38 mouse cellular contexts compared by ENCODE assay signal in genomic region chr3:121679443-121679842, GRCm38 (mm10). TPM values are rescaled to one million over a fixed set of nuclear protein-coding genes. Genes with fewer than 3 reads are reported as not detected.
DNase-seq lines count a peak whose midpoint lies in the region; ATAC-seq and TF ChIP-seq lines count a peak whose summit lies in the region.
"Had no signal": no experiment of that assay in that cellular context is flagged by ENCODE, and none has a peak within 500 bp of the region (broad histone marks: within the 10 kb centered on the region; RNA-seq: fewer than 3 reads in every experiment).

No protein-coding gene starts in this region.

- no peak overlapping the region for H3K4me3 ChIP-seq in forebrain, embryonic 10.5 days
- H3K4me3 ChIP-seq in forebrain, embryonic 16.5 days (replicated peaks; ENCODE audit: low read length) = no peak overlapping the region
- no peak overlapping the region for H3K4me3 ChIP-seq in liver, adult 2 months (ENCODE audit: insufficient read depth, low read depth, low read length)
- no peak overlapping the region for H3K4me3 ChIP-seq in liver, embryonic 12.5 days
- no peak overlapping the region for H3K4me3 ChIP-seq in midbrain, embryonic 12.5 days
- no peak overlapping the region for H3K4me3 ChIP-seq in midbrain, embryonic 16.5 days (ENCODE audit: low read depth, low read length)
- H3K4me3 ChIP-seq: erythroblast, embryonic 14.5 days; heart, embryonic 15.5 days; hindbrain, embryonic 12.5 days; limb, embryonic 10.5 days; limb, embryonic 15.5 days; liver, embryonic 15.5 days; neural tube, embryonic 13.5 days had no signal

- no peaks in the 10 kb centered on the region for H3K9me3 ChIP-seq in forebrain, embryonic 10.5 days
- H3K9me3 ChIP-seq in forebrain, embryonic 16.5 days (ENCODE audit: control insufficient read depth, low read length) = no peaks in the 10 kb centered on the region
- no peaks in the 10 kb centered on the region for H3K9me3 ChIP-seq in liver, embryonic 12.5 days (replicated peaks)
- H3K9me3 ChIP-seq in midbrain, embryonic 12.5 days = no peaks in the 10 kb centered on the region
- H3K9me3 ChIP-seq in midbrain, embryonic 16.5 days (replicated peaks; ENCODE audit: control insufficient read depth, low read length, poor library complexity, severe bottlenecking) = no peaks in the 10 kb centered on the region
- H3K9me3 ChIP-seq: G1E; heart, embryonic 15.5 days; hindbrain, embryonic 12.5 days; limb, embryonic 10.5 days; limb, embryonic 15.5 days; liver, embryonic 15.5 days; neural tube, embryonic 13.5 days had no signal

- no peak for ATAC-seq in forebrain, embryonic 16.5 days
- no peak for ATAC-seq in liver, embryonic 12.5 days
- ATAC-seq in midbrain, embryonic 12.5 days (ENCODE audit: low FRiP score, low read depth) = peak; percentile 62
- no peak for ATAC-seq in midbrain, embryonic 16.5 days
- ATAC-seq: forebrain, postnatal 0 days; intestine, embryonic 16.5 days had no signal

- H3K79me2 ChIP-seq in liver, adult 2 months (ENCODE audit: control insufficient read depth, insufficient read depth, low read length) = no peaks in the 10 kb centered on the region

- DNase-seq in forebrain, embryonic 10.5 days (ENCODE audit: extremely low spot score, low spot score) = no peak
- no peak for DNase-seq in liver, adult 2 months (ENCODE audit: extremely low read depth, low read depth, low spot score)
- no peak for DNase-seq in kidney, postnatal 25 days
- DNase-seq: adrenal gland, adult 8-10 months; cerebellum, adult 8-10 months; cerebellum, postnatal 25 days; forebrain, postnatal 0 days; kidney, adult 8-10 months; layer of hippocampus, adult 9-11 months; lung, postnatal 10 days; right cerebral cortex, postnatal 4 days; thymus, adult 18-20 months; thymus, postnatal 25 days had no signal

- H3K9ac ChIP-seq in forebrain, embryonic 16.5 days (replicated peaks; ENCODE audit: low read depth, low read length) = no peak overlapping the region
- no peak overlapping the region for H3K9ac ChIP-seq in liver, adult 2 months (ENCODE audit: low read depth, low read length)
- H3K9ac ChIP-seq in liver, embryonic 12.5 days = no peak overlapping the region
- H3K9ac ChIP-seq in midbrain, embryonic 12.5 days (replicated peaks) = no peak overlapping the region
- H3K9ac ChIP-seq in midbrain, embryonic 16.5 days (ENCODE audit: low read depth, low read length) = no peak overlapping the region
- H3K9ac ChIP-seq: forebrain, postnatal 0 days; heart, embryonic 15.5 days; hindbrain, embryonic 12.5 days; limb, embryonic 15.5 days; liver, embryonic 15.5 days; neural tube, embryonic 13.5 days had no signal

- H3K36me3 ChIP-seq in forebrain, embryonic 10.5 days (replicated peaks) = no peaks in the 10 kb centered on the region
- H3K36me3 ChIP-seq in forebrain, embryonic 16.5 days (ENCODE audit: control insufficient read depth, insufficient read depth) = no peaks in the 10 kb centered on the region
- H3K36me3 ChIP-seq in liver, adult 2 months (ENCODE audit: control insufficient read depth, insufficient read depth, low read length) = no peaks in the 10 kb centered on the region
- H3K36me3 ChIP-seq in liver, embryonic 12.5 days = no peaks in the 10 kb centered on the region
- no peaks in the 10 kb centered on the region for H3K36me3 ChIP-seq in midbrain, embryonic 12.5 days
- H3K36me3 ChIP-seq in midbrain, embryonic 16.5 days (ENCODE audit: control insufficient read depth, insufficient read depth, low read length) = no peaks in the 10 kb centered on the region
- H3K36me3 ChIP-seq: G1E; heart, embryonic 15.5 days; hindbrain, embryonic 12.5 days; limb, embryonic 10.5 days; limb, embryonic 15.5 days; liver, embryonic 15.5 days; neural tube, embryonic 13.5 days had no signal

- TF ChIP-seq POLR2A in liver, adult 2 months (IDR thresholded peaks at IDR 0.05; ENCODE audit: extremely low read depth, insufficient read depth, low read length) = no peak

- H3K4me2 ChIP-seq in forebrain, embryonic 16.5 days (ENCODE audit: low read length) = no peak overlapping the region
- H3K4me2 ChIP-seq in liver, embryonic 12.5 days = no peak overlapping the region
- no peak overlapping the region for H3K4me2 ChIP-seq in midbrain, embryonic 12.5 days (replicated peaks)
- H3K4me2 ChIP-seq in midbrain, embryonic 16.5 days (ENCODE audit: low read length) = no peak overlapping the region
- H3K4me2 ChIP-seq: heart, embryonic 15.5 days; hindbrain, embryonic 12.5 days; limb, embryonic 15.5 days; liver, embryonic 15.5 days; neural tube, embryonic 13.5 days had no signal

- H3K4me1 ChIP-seq in forebrain, embryonic 10.5 days = peaks cover 23% of the 10 kb centered on the region
- no peaks in the 10 kb centered on the region for H3K4me1 ChIP-seq in forebrain, embryonic 16.5 days (replicated peaks; ENCODE audit: control insufficient read depth, insufficient read depth, low read length)
- H3K4me1 ChIP-seq in liver, adult 2 months (ENCODE audit: control insufficient read depth, insufficient read depth, low read length) = peaks cover 26% of the 10 kb centered on the region
- H3K4me1 ChIP-seq in liver, embryonic 12.5 days = no peaks in the 10 kb centered on the region
- peaks cover 9% of the 10 kb centered on the region; the same call in 1 of the 2 replicates for H3K4me1 ChIP-seq in midbrain, embryonic 12.5 days
- no peaks in the 10 kb centered on the region for H3K4me1 ChIP-seq in midbrain, embryonic 16.5 days (ENCODE audit: control insufficient read depth, insufficient read depth, low read length)
- H3K4me1 ChIP-seq: heart, embryonic 15.5 days; hindbrain, embryonic 12.5 days; limb, embryonic 15.5 days; neural tube, embryonic 13.5 days had no signal

- 41% methylated on average over 3 of the region's 3 CpGs for WGBS in forebrain, embryonic 10.5 days
- whole genome bisulfite sequencing in forebrain, embryonic 16.5 days = 21% methylated on average over 3 of the region's 3 CpGs
- WGBS in liver, adult 2 months = 89% methylated on average over 3 of the region's 3 CpGs
- WGBS in liver, embryonic 12.5 days (ENCODE audit: insufficient replicate concordance) = 63% methylated on average over 3 of the region's 3 CpGs
- 15% methylated on average over 3 of the region's 3 CpGs for WGBS in midbrain, embryonic 12.5 days
- 16% methylated on average over 3 of the region's 3 CpGs for WGBS in midbrain, embryonic 16.5 days

- TF ChIP-seq CTCF in liver, adult 2 months (IDR thresholded peaks at IDR 0.05; ENCODE audit: low read depth, low read length) = no peak

- H3K27me3 ChIP-seq in forebrain, embryonic 10.5 days (ENCODE audit: poor library complexity, severe bottlenecking) = no peaks in the 10 kb centered on the region
- H3K27me3 ChIP-seq in forebrain, embryonic 16.5 days (replicated peaks; ENCODE audit: control insufficient read depth, insufficient read depth, low read length) = no peaks in the 10 kb centered on the region
- no peaks in the 10 kb centered on the region for H3K27me3 ChIP-seq in liver, adult 2 months (ENCODE audit: control insufficient read depth, insufficient read depth, low read length)
- peaks cover 4% of the 10 kb centered on the region; the same call in 1 of the 2 replicates for H3K27me3 ChIP-seq in liver, embryonic 12.5 days (replicated peaks)
- H3K27me3 ChIP-seq in midbrain, embryonic 12.5 days = 0 out of 2 replicates have a peak, but pooled peaks cover 3% of the 10 kb centered on the region
- no peaks in the 10 kb centered on the region for H3K27me3 ChIP-seq in midbrain, embryonic 16.5 days (ENCODE audit: control insufficient read depth, insufficient read depth, low read depth, low read length)
- H3K27me3 ChIP-seq: heart, embryonic 15.5 days; hindbrain, embryonic 12.5 days; limb, embryonic 15.5 days; liver, embryonic 15.5 days; neural tube, embryonic 13.5 days had no signal

- H3K27ac ChIP-seq in forebrain, embryonic 10.5 days = peak overlapping the region; percentile 27
- no peak overlapping the region for H3K27ac ChIP-seq in forebrain, embryonic 16.5 days (ENCODE audit: low read length)
- H3K27ac ChIP-seq in liver, adult 2 months (replicated peaks; ENCODE audit: insufficient read depth, low read depth, low read length) = peak overlapping the region; percentile 91
- no peak overlapping the region for H3K27ac ChIP-seq in liver, embryonic 12.5 days
- H3K27ac ChIP-seq in midbrain, embryonic 12.5 days (replicated peaks) = no peak overlapping the region
- H3K27ac ChIP-seq in midbrain, embryonic 16.5 days (ENCODE audit: low read length) = no peak overlapping the region
- H3K27ac ChIP-seq: heart, embryonic 15.5 days; hindbrain, embryonic 12.5 days; kidney, postnatal 0 days; limb, embryonic 10.5 days; limb, embryonic 15.5 days; liver, embryonic 15.5 days; neural tube, embryonic 13.5 days; stomach, postnatal 0 days had no signal

RNA-seq across cellular contexts. Expression of gene 4930432M17Rik, which starts 8.9 kb away (rescaled TPM):
- not detected in 2 replicates for polyA plus RNA-seq in forebrain, embryonic 10.5 days (2016; fragmentation: Nextera tagmentation; extraction: Ambion mirVana)
- polyA plus RNA-seq in forebrain, embryonic 16.5 days (2015; fragmentation: Nextera tagmentation; extraction: Ambion mirVana) = not detected in 2 replicates
- total RNA-seq in liver, adult 2 months (2014; rRNA removed) = not detected in 2 replicates
- polyA plus RNA-seq in liver, adult 2 months (2012; rRNA removed) = not detected in 2 replicates
- not detected in 2 replicates for polyA plus RNA-seq in liver, embryonic 12.5 days (2016; fragmentation: Nextera tagmentation; extraction: Ambion mirVana)
- polyA plus RNA-seq in midbrain, embryonic 12.5 days (2016; fragmentation: Nextera tagmentation; extraction: Ambion mirVana) = not detected in 2 replicates
- not detected in 2 replicates for polyA plus RNA-seq in midbrain, embryonic 16.5 days (2015; fragmentation: Nextera tagmentation; extraction: Ambion mirVana)
- total RNA-seq: adrenal gland, adult 8-10 months; adrenal gland, postnatal 4 days; forebrain, postnatal 0 days; gastrocnemius, adult 8-10 months; gastrocnemius, postnatal 4 days; heart, adult 8-10 months; heart, postnatal 25 days; left cerebral cortex, postnatal 10 days; megakaryocyte progenitor cell, adult 5-6 weeks had no signal
- polyA plus RNA-seq: embryonic facial prominence, embryonic 14.5 days; erythroblast, embryonic 14.5 days; forebrain, postnatal 0 days; G1E; heart, embryonic 15.5 days; hindbrain, embryonic 12.5 days; intestine, embryonic 16.5 days; kidney, postnatal 0 days; large intestine, adult 2 months; limb, embryonic 10.5 days; limb, embryonic 15.5 days; liver, embryonic 15.5 days; neural tube, embryonic 13.5 days; spleen, adult 2 months; stomach, postnatal 0 days had no signal

RNA-seq across cellular contexts. Expression of gene F3, which starts 43.9 kb away (rescaled TPM):
- 8.2 and 9.8 TPM in 2 replicates for polyA plus RNA-seq in forebrain, embryonic 10.5 days (2016; fragmentation: Nextera tagmentation; extraction: Ambion mirVana)
- 9.1 and 9.5 TPM in 2 replicates for polyA plus RNA-seq in forebrain, embryonic 16.5 days (2015; fragmentation: Nextera tagmentation; extraction: Ambion mirVana)
- 5.1 and 6.4 TPM in 2 replicates for total RNA-seq in liver, adult 2 months (2014; rRNA removed)
- polyA plus RNA-seq in liver, adult 2 months (2012; rRNA removed) = 2.3 and 2.7 TPM in 2 replicates
- 0.42 and 0.43 TPM in 2 replicates for polyA plus RNA-seq in liver, embryonic 12.5 days (2016; fragmentation: Nextera tagmentation; extraction: Ambion mirVana)
- 5.0 and 6.4 TPM in 2 replicates for polyA plus RNA-seq in midbrain, embryonic 12.5 days (2016; fragmentation: Nextera tagmentation; extraction: Ambion mirVana)
- 10.1 and 13.0 TPM in 2 replicates for polyA plus RNA-seq in midbrain, embryonic 16.5 days (2015; fragmentation: Nextera tagmentation; extraction: Ambion mirVana)
- total RNA-seq: G1E had no signal
- polyA plus RNA-seq: erythroblast, embryonic 14.5 days; G1E had no signal

Comparison
In these comparisons a context has a peak if more than half of its experiments do, and no peak if none do; other contexts are left out.
1. H3K27ac ChIP-seq: peak in forebrain, embryonic 10.5 days (single experiment) and liver, adult 2 months (single experiment); none in forebrain, embryonic 16.5 days (single experiment), liver, embryonic 12.5 days (single experiment), midbrain, embryonic 12.5 days (single experiment) and midbrain, embryonic 16.5 days (single experiment).